Mouse (Mus musculus): Measurements from ENCODE around the gene Ptch2. TPM values are rescaled to one million over a fixed set of nuclear protein-coding genes. Genes with fewer than 3 reads are reported as not detected.

Gene Ptch2
- polyA plus RNA-seq, 2 experiments, result 0.55 to 0.61 TPM

GRCm38 (mm10) chr4:117125910-117126674 lies 30.2 kb downstream of the Ptch2 start:
- peaks cover 14 to 24% of the 10 kb centered on the region in 2 experiments for H3K4me1 ChIP-seq (replicated peaks; ENCODE audit: control insufficient read depth in 2 of 2, insufficient read depth in 2 of 2, low read length in 1 of 2)
- no peak overlapping the region for H3K4me2 ChIP-seq (ENCODE audit: low read depth)
- H3K9me3 ChIP-seq (ENCODE audit: control insufficient read depth, low read length), result no peaks in the 10 kb centered on the region
- no peaks in the 10 kb centered on the region for H3K36me3 ChIP-seq (replicated peaks; ENCODE audit: control insufficient read depth, insufficient read depth, low read depth)
- ATAC-seq (ENCODE audit: insufficient read depth) (peak; percentile 38; the same call in 1 of the 2 replicates), DNase-seq (ENCODE audit: low read depth in 3 of 3, low spot score in 3 of 3) (peak in 1 of 3 experiments; percentile 29)
- WGBS (ENCODE audit: insufficient replicate concordance), result 32% methylated on average over 15 of the region's 15 CpGs
- no peaks in the 10 kb centered on the region for H3K27me3 ChIP-seq (ENCODE audit: control insufficient read depth, insufficient read depth, low read length)
- no peak overlapping the region for H3K4me3 ChIP-seq (ENCODE audit: insufficient read depth in 1 of 2, low read depth in 2 of 2, low read length in 2 of 2)
- H3K27ac ChIP-seq, result no peak overlapping the region
- no peak overlapping the region for H3K9ac ChIP-seq (replicated peaks)
- TF ChIP-seq CTCF (IDR thresholded peaks at IDR 0.05; ENCODE audit: low read depth) (no peak), EP300 (IDR thresholded peaks at IDR 0.05; ENCODE audit: low read depth) (no peak)

GRCm38 (mm10) chr4:117126675-117127290 lies 30.9 kb downstream of the Ptch2 start, which contains the start of gene Tctex1d4:
Gene Tctex1d4, plus strand, starts transcription at chr4:117126794.
- Histone ChIP-seq H3K9ac (replicated peaks) (no peak within 1 kb of the TSS), H3K27ac (no peak within 1 kb of the TSS), H3K4me1 (replicated peaks; ENCODE audit: control insufficient read depth in 2 of 2, insufficient read depth in 2 of 2, low read length in 1 of 2) (peaks cover 14 to 24% of the 10 kb centered on the region in 2 experiments), H3K4me3 (ENCODE audit: insufficient read depth in 1 of 2, low read depth in 2 of 2, low read length in 2 of 2) (no peak within 1 kb of the TSS), H3K4me2 (ENCODE audit: low read depth) (no peak within 1 kb of the TSS), H3K27me3 (ENCODE audit: control insufficient read depth, insufficient read depth, low read length) (no peaks in the 10 kb centered on the region; the same call in 1 of the 2 replicates), H3K36me3 (replicated peaks; ENCODE audit: control insufficient read depth, insufficient read depth, low read depth) (no peaks in the 10 kb centered on the region), H3K9me3 (ENCODE audit: control insufficient read depth, low read length) (no peaks in the 10 kb centered on the region)
- WGBS (ENCODE audit: insufficient replicate concordance), result 67% methylated on average over 9 of the region's 9 CpGs
- TF ChIP-seq CTCF (IDR thresholded peaks at IDR 0.05; ENCODE audit: low read depth) (no peak), EP300 (IDR thresholded peaks at IDR 0.05; ENCODE audit: low read depth) (no peak)
- DNase-seq (ENCODE audit: low read depth in 3 of 3, low spot score in 3 of 3), result no peak
- ATAC-seq (ENCODE audit: insufficient read depth), result no peak

DNA sequence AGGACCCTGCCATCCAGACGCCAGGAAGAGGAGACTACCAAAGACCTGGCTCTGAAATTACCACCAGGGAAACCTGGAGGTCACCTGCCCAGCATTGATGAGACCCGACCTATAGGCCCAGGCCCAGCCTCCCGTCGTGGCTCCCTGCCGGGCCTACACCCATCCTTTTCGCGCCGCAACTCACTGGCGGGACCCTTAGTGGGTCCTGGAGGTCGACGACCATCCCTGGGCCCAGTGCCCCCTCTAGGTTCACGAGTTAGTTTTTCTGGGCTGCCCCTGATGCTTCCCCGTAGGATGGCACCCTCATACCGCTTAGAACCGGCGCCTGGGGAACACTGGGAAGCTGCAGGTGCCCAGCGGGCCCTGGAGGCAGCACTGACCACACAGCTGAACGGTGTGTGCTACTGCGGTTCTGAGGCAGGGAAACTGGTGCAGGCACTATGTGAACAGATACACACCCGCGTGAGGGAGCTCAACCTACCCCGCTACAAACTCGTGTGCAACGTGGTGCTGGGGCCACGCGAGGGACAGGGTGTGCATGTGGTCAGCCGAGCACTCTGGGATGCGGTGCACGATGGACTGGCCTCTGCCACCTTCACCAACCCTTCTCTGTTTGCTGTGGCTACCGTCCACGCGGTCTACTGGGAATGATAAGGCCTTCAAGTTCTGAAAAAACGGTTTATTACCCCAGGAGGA lies 32.3 kb downstream of the Ptch2 start:
- TF ChIP-seq CTCF (IDR thresholded peaks at IDR 0.05; ENCODE audit: low read depth), result no peak
- no peak for TF ChIP-seq EP300 (IDR thresholded peaks at IDR 0.05; ENCODE audit: low read depth)
- Histone ChIP-seq H3K27ac (no peak overlapping the region), H3K4me3 (ENCODE audit: insufficient read depth in 1 of 2, low read depth in 2 of 2, low read length in 2 of 2) (no peak overlapping the region), H3K4me1 (replicated peaks; ENCODE audit: control insufficient read depth in 2 of 2, insufficient read depth in 2 of 2, low read length in 1 of 2) (peaks cover 14 to 24% of the 10 kb centered on the region in 2 experiments), H3K36me3 (replicated peaks; ENCODE audit: control insufficient read depth, insufficient read depth, low read depth) (no peaks in the 10 kb centered on the region), H3K27me3 (ENCODE audit: control insufficient read depth, insufficient read depth, low read length) (peaks cover 8% of the 10 kb centered on the region), H3K9ac (replicated peaks) (no peak overlapping the region), H3K4me2 (ENCODE audit: low read depth) (no peak overlapping the region), H3K9me3 (ENCODE audit: control insufficient read depth, low read length) (no peaks in the 10 kb centered on the region)
- 78% methylated on average over 33 of the region's 33 CpGs for WGBS (ENCODE audit: insufficient replicate concordance)
- DNase-seq (ENCODE audit: low read depth in 3 of 3, low spot score in 3 of 3), result no peak
- no peak for ATAC-seq (ENCODE audit: insufficient read depth)

- DNase-seq (ENCODE audit: low read depth in 3 of 3, low spot score in 3 of 3) (no peak), ATAC-seq (ENCODE audit: insufficient read depth) (no peak)
- H3K27me3 ChIP-seq (ENCODE audit: control insufficient read depth, insufficient read depth, low read length), result peaks cover 13% of the 10 kb centered on the region
- H3K36me3 ChIP-seq (replicated peaks; ENCODE audit: control insufficient read depth, insufficient read depth, low read depth), result no peaks in the 10 kb centered on the region
- peaks cover 5 to 19% of the 10 kb centered on the region in 2 experiments for H3K4me1 ChIP-seq (replicated peaks; ENCODE audit: control insufficient read depth in 2 of 2, insufficient read depth in 2 of 2, low read length in 1 of 2)
- no peak overlapping the region for H3K27ac ChIP-seq
- H3K9me3 ChIP-seq (ENCODE audit: control insufficient read depth, low read length), result no peaks in the 10 kb centered on the region
- WGBS (ENCODE audit: insufficient replicate concordance), result 79% methylated on average over 6 of the region's 6 CpGs
- no peak overlapping the region for H3K4me3 ChIP-seq (ENCODE audit: insufficient read depth in 1 of 2, low read depth in 2 of 2, low read length in 2 of 2)
- H3K4me2 ChIP-seq (ENCODE audit: low read depth), result no peak overlapping the region
- H3K9ac ChIP-seq (replicated peaks), result no peak overlapping the region
- TF ChIP-seq CTCF (IDR thresholded peaks at IDR 0.05; ENCODE audit: low read depth) (no peak), EP300 (IDR thresholded peaks at IDR 0.05; ENCODE audit: low read depth) (no peak)
Measured at GRCm38 (mm10) chr4:117130790-117131189, 34.9 kb downstream of the Ptch2 start.

- H3K4me3 ChIP-seq (ENCODE audit: insufficient read depth in 1 of 2, low read depth in 2 of 2, low read length in 2 of 2), result no peak overlapping the region
- H3K27me3 ChIP-seq (ENCODE audit: control insufficient read depth, insufficient read depth, low read length), result peaks cover 13% of the 10 kb centered on the region
- H3K4me2 ChIP-seq (ENCODE audit: low read depth), result no peak overlapping the region
- H3K4me1 ChIP-seq (replicated peaks; ENCODE audit: control insufficient read depth in 2 of 2, insufficient read depth in 2 of 2, low read length in 1 of 2), result peaks cover 5 to 21% of the 10 kb centered on the region in 2 experiments
- H3K9me3 ChIP-seq (ENCODE audit: control insufficient read depth, low read length), result no peaks in the 10 kb centered on the region
- 83% methylated on average over 6 of the region's 6 CpGs for WGBS (ENCODE audit: insufficient replicate concordance)
- no peaks in the 10 kb centered on the region for H3K36me3 ChIP-seq (replicated peaks; ENCODE audit: control insufficient read depth, insufficient read depth, low read depth)
- TF ChIP-seq EP300 (IDR thresholded peaks at IDR 0.05; ENCODE audit: low read depth) (no peak), CTCF (IDR thresholded peaks at IDR 0.05; ENCODE audit: low read depth) (no peak)
- H3K27ac ChIP-seq, result no peak overlapping the region
- ATAC-seq (ENCODE audit: insufficient read depth) (no peak), DNase-seq (ENCODE audit: low read depth in 3 of 3, low spot score in 3 of 3) (no peak)
- H3K9ac ChIP-seq (replicated peaks), result no peak overlapping the region
Measured at GRCm38 (mm10) chr4:117131198-117131597, 35.3 kb downstream of the Ptch2 start.

Measured in liver, embryonic 14.5 days (tissue).